Mouse (Mus musculus) brain, embryonic 14.5 days (tissue): ENCODE results near the gene Gimap3. TPM values are rescaled to one million over a fixed set of nuclear protein-coding genes. Genes with fewer than 3 reads are reported as not detected.

Experiments
- DNase-seq: peaks from one replicate; pipeline ENCODE4 v3.0.0-alpha.2; 2011; ENCODE audit warnings: low read depth
- CTCF ChIP-seq: fragments of 200-500 bp; IDR thresholded peaks from 2 replicates; pipeline ENCODE4 v1.5.1; 2012; ENCODE audit warnings: inconsistent platforms, mild to moderate bottlenecking, moderate library complexity, borderline replicate concordance; ENCODE audit not compliant: insufficient read depth, insufficient read length; ENCODE audit errors: extremely low read depth
- POLR2A ChIP-seq: fragments of 200-500 bp; IDR thresholded peaks from 2 replicates; pipeline ENCODE4 v1.6.1; 2012; ENCODE audit warnings: mild to moderate bottlenecking, inconsistent platforms, borderline replicate concordance; ENCODE audit not compliant: poor library complexity, insufficient read depth, insufficient read length, severe bottlenecking; ENCODE audit errors: extremely low read depth
- polyA plus RNA-seq: library from polyadenylated mRNA; depleted of rRNA; stranded (reverse); fragments of >200 nt; gene quantifications from 2 replicates; pipeline ENCODE4 v1.2.3, GENCODE M21; 2012; rRNA removed

The Gimap3 gene
- polyA plus RNA-seq, 1 experiment: not detected

- no peak for DNase-seq
- TF ChIP-seq CTCF (no peak), POLR2A (no peak)
Observed at GRCm38 (mm10) chr6:48741273-48741672, 29.4 kb downstream of the Gimap3 start.

DNA sequence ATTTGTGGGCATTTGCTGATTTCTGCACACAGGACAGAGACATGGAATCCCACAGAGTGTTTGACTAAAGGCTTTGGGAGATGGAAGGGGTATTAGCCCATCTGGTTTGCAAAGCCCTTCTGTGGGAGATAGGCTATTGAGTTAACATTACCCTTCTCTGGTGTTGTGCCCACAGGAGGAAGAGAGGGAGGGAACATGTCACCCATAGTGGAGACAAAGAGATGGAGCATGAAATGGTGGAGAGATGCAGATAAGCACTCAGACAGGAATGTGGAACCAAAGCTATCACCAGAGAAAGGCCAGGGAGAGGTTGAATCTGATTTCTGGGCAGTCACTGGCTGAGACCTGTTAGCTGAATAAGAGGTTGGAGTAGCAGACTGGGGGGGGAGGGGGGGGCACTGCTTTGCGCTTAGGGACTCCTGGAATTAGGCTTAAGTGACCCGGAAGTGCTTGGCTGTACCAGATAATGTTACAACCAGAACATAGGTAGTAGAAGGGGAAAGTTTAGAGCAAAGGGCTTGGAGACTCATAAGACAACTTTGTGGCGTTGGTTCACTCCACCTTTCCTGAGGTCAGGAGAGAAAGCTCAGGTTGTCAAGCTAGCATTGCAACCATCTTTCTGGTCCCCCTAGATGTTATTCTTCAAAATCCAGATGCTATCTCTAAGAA lies 30.0 kb downstream of the Gimap3 start:
- TF ChIP-seq POLR2A (no peak), CTCF (no peak)
- DNase-seq: no peak

- TF ChIP-seq POLR2A: no peak
- no peak for TF ChIP-seq CTCF
- DNase-seq: no peak
Observed at GRCm38 (mm10) chr6:48739780-48740055, 30.9 kb downstream of the Gimap3 start.

DNA sequence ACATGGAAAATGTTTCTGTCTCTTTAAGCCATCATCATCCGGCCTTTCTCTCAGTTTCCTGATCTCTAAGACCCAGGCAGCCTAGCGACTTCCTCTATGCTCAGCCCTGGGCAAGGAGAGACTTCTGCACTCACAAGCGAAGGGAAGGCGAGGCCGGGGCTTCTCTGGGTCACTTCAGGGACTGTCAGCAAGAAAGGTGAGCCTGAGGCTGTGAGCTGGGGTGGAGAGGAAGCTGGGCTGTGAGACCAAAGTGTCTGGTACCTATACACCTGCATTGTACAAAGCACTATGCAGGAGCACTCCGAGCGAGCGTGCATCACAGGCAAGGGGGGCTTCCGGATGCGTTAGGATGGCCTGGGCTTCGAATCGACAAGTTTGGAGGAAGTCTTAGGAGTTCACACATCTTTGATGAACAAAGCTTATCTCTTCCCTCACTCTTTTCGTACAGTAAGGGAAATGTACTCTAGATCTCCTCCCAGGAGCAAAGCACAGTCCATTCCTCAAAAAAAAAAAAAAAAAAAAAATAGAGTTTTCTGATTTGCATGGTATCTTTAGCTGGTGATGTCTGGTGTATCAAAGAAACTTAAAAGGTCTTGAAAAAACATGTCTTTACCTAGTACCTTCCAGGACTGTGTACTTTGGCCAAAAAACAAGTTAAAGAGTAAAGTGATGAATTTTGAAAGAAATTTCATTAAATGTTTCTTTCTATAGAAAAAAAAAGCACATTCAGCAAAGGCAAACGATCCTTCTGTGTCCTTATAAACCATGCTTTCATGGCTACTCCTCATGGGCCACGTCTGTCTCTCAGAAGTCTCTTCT lies 31.5 kb downstream of the Gimap3 start, which contains the start of gene Gimap1:
TSS of gene Gimap1 (plus strand) at position 94 of the 819 bp plus-strand sequence.
- no peak for DNase-seq
- no peak for TF ChIP-seq POLR2A
- TF ChIP-seq CTCF: no peak

- TF ChIP-seq POLR2A (no peak), CTCF (no peak)
- DNase-seq: no peak
Observed at GRCm38 (mm10) chr6:48737688-48738087, 33.0 kb downstream of the Gimap3 start.

DNA sequence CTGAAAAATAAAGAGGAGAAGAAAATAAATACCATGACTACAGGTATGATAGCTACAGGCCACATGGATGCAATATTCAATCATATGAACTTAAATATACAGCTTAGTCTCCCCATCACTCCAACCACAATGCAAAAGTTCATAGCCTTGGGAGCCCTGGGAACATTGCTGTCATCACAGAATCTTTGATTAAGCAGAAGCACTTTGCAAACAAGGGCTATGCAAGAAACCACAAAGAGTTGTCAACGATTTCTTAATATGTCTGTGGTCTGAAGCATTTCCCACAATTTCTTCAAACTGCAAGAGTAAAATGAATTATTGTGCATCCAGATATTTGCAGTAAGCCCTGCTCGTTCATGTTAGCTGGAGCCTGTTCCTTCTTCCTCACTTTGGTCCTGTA lies 33.6 kb downstream of the Gimap3 start:
- DNase-seq: no peak
- TF ChIP-seq POLR2A (no peak), CTCF (no peak)

DNA sequence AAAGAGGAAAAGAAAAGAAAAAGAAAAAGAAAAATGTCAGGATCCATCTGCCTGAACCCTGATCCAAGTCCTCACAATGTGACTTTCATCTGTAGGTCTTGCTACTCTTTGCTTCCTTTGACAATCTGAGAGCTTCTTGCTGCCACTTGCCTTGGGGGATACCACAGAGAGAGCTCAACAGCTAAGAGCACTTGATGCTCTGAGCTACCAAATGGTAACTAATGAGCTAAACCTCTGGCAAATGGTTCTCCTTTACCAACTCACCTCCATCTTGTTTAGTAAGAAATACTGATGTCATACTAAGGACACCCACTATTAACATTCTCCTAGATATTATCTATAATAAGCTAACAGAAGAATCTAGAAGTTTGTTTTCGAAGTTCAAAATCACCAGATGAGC lies 37.0 kb downstream of the Gimap3 start:
- DNase-seq: no peak

DNA sequence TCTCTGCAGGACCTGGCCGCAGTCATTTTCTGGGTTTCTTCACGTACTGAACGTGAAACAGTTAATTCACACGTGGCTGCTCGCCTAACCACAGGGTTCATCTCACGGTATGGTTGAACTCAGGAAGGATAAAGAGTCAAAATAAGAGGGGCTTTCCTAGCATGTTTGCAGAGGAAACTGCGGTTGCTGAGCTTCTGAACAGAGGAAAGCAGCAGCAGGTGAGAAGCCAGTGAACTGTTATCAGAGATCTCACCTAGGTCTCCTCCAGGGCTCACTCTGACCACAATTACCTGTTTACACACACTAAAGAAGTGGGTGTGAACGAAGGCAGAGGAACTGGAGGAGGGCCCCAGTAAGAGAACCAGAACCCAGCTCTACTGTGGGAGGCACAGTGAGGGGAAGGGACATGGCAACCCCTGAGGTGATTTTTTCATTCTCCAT lies 37.8 kb downstream of the Gimap3 start:
- no peak for TF ChIP-seq CTCF
- TF ChIP-seq POLR2A: no peak
- DNase-seq: no peak

More for the DNA sequence above, 37.0 kb downstream of the Gimap3 start:
- TF ChIP-seq POLR2A (no peak), CTCF (no peak)

DNA sequence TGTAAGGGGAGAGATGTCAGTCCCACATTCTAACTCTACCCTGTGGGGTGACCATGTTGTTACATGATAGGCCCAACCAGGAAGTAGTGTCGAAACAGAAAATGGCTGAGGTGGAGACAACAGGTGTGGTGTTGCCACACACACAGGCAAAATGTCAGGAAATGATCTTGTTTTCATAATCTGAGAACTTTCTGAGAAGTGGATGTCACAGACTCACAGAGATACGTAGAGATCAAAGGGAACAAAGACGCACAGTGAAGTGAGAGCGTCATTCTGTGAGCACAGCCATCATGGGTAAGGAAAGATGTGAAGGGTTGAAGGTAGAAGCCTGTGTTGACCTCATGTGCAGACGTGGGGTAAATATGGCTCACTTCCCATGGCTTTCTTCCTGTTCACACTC lies 42.9 kb downstream of the Gimap3 start:
- DNase-seq: no peak
- TF ChIP-seq POLR2A (no peak), CTCF (no peak)

GRCm38 (mm10) chr6:48725476-48725875 lies 45.2 kb downstream of the Gimap3 start:
- TF ChIP-seq CTCF: no peak
- no peak for TF ChIP-seq POLR2A
- DNase-seq: peak; percentile 70

- TF ChIP-seq POLR2A (no peak), CTCF (no peak)
- no peak for DNase-seq
Observed at GRCm38 (mm10) chr6:48723468-48723867, 47.2 kb downstream of the Gimap3 start.

DNA sequence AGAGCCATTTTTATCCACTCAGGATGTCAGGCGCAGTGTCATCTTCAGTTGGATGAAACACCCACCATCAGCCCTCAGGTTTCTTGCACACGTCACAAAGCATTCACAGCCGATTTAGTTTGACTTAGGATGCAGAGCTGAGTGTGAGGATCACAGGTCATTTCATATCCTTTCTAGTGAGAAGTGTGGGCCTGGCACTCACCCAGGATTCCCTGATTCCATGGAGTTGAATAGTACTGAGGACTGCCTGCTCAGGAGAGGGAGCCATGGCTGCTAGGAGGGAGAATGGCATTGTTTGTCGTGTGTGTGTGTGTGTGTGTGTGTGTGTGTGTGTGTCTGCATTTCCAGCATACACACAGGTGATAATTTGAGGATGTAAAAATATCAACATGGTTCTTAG lies 50.3 kb downstream of the Gimap3 start:
- TF ChIP-seq CTCF: no peak
- TF ChIP-seq POLR2A: no peak
- DNase-seq: no peak

GRCm38 (mm10) chr6:48718455-48718854 lies 52.2 kb downstream of the Gimap3 start, which contains the start of the genes Gm28053 and Gimap7:
TSS of gene Gm28053 (plus strand) at chr6:48718607.
TSS of gene Gimap7 (plus strand) at chr6:48718621.
- no peak for DNase-seq
- TF ChIP-seq POLR2A (no peak), CTCF (no peak)

Other genes with a start within 250 kb of the Gimap3 start
- 220 and 228 TPM in 2 replicates for gene Atp6v0e2, start 233.2 kb downstream of the Gimap3 start, polyA plus RNA-seq
- 31.3 and 35.6 TPM in 2 replicates for gene Lrrc61, start 216.1 kb downstream of the Gimap3 start, polyA plus RNA-seq
- 2.8 and 3.1 TPM in 2 replicates for gene Rarres2, start 198.1 kb downstream of the Gimap3 start, polyA plus RNA-seq
- not detected in 2 replicates for gene Gm45021, start 181.2 kb downstream of the Gimap3 start, polyA plus RNA-seq
- 60.0 and 69.2 TPM in 2 replicates for gene Repin1, start 177.0 kb downstream of the Gimap3 start, polyA plus RNA-seq
- not detected in 2 replicates for gene Gm44965, start 176.9 kb downstream of the Gimap3 start, polyA plus RNA-seq
- gene Zfp775, start 168.8 kb downstream of the Gimap3 start, polyA plus RNA-seq: 14.6 and 15.0 TPM in 2 replicates
- gene AI854703, start 144.1 kb downstream of the Gimap3 start, polyA plus RNA-seq: 11.0 and 14.0 TPM in 2 replicates
- 0.81 and 1.6 TPM in 2 replicates for gene Gimap8, start 123.6 kb downstream of the Gimap3 start, polyA plus RNA-seq
- 1.6 and 1.7 TPM in 2 replicates for gene Gimap9, start 94.7 kb downstream of the Gimap3 start, polyA plus RNA-seq
- gene Gimap4, start 86.3 kb downstream of the Gimap3 start, polyA plus RNA-seq: 1.2 and 1.6 TPM in 2 replicates
- gene Gimap6, start 62.6 kb downstream of the Gimap3 start, polyA plus RNA-seq: 3.5 and 5.2 TPM in 2 replicates
- gene Gm28053, start 52.2 kb downstream of the Gimap3 start, polyA plus RNA-seq: 0.40 TPM in 1 of 2 replicates, not detected in the other
- not detected in 2 replicates for gene Gimap7, start 52.2 kb downstream of the Gimap3 start, polyA plus RNA-seq
- gene Gimap1, start 31.8 kb downstream of the Gimap3 start, polyA plus RNA-seq: 1.0 and 2.2 TPM in 2 replicates
- 0.87 and 1.2 TPM in 2 replicates for gene Gimap5, start 24.7 kb downstream of the Gimap3 start, polyA plus RNA-seq
- gene Tmem176a, start 70.1 kb upstream of the Gimap3 start, polyA plus RNA-seq: 12.7 and 14.0 TPM in 2 replicates
- gene Tmem176b, start 70.6 kb upstream of the Gimap3 start, polyA plus RNA-seq: 92.9 and 101 TPM in 2 replicates
- gene Aoc1, start 102.0 kb upstream of the Gimap3 start, polyA plus RNA-seq: 0.03 and 0.04 TPM in 2 replicates
- not detected in 2 replicates for gene 1600015I10Rik, start 159.0 kb upstream of the Gimap3 start, polyA plus RNA-seq
- gene Doxl2, start 204.1 kb upstream of the Gimap3 start, polyA plus RNA-seq: not detected in 2 replicates
- gene Svs1, start 216.0 kb upstream of the Gimap3 start, polyA plus RNA-seq: not detected in 2 replicates